Mouse (Mus musculus) liver, adult 2 months (tissue): ENCODE measurements around the gene Ahcy. TPM values are rescaled to one million over a fixed set of nuclear protein-coding genes. Genes with fewer than 3 reads are reported as not detected.

Experiments
- DNase-seq: peaks from one replicate; pipeline ENCODE4 v3.0.0-alpha.2; 2011; ENCODE audit warnings: low read depth, low spot score; ENCODE audit errors: extremely low read depth
- H3K27ac ChIP-seq: fragments of 200-500 bp; replicated peaks from 2 replicates; pipeline ENCODE4 v1.5.1; 2012; ENCODE audit warnings: low read depth, mild to moderate bottlenecking, control low read depth, inconsistent platforms, low read length; ENCODE audit not compliant: insufficient read depth
- H3K27me3 ChIP-seq: fragments of 200-500 bp; 2 replicates; pipeline ENCODE4 v1.6.1; 2012; ENCODE audit warnings: mild to moderate bottlenecking, moderate library complexity, low read length, inconsistent platforms; ENCODE audit not compliant: control insufficient read depth, insufficient read depth
- H3K36me3 ChIP-seq: fragments of 200-500 bp; 2 replicates; pipeline ENCODE4 v1.6.1; 2012; ENCODE audit warnings: low read length, inconsistent platforms; ENCODE audit not compliant: control insufficient read depth, insufficient read depth
- H3K4me1 ChIP-seq: fragments of 200-500 bp; 2 replicates; pipeline ENCODE4 v1.6.1; 2011; ENCODE audit warnings: low read length; ENCODE audit not compliant: control insufficient read depth, insufficient read depth
- H3K4me3 ChIP-seq: fragments of 200-500 bp; 2 replicates; pipeline ENCODE4 v1.5.1; 2011; ENCODE audit warnings: low read depth, mild to moderate bottlenecking, control low read depth, low read length, moderate library complexity; ENCODE audit not compliant: insufficient read depth
- H3K79me2 ChIP-seq: fragments of 200-500 bp; 2 replicates; pipeline ENCODE4 v1.6.1; 2012; ENCODE audit warnings: inconsistent platforms, mild to moderate bottlenecking, low read length, moderate library complexity; ENCODE audit not compliant: control insufficient read depth, insufficient read depth
- H3K9ac ChIP-seq: fragments of 200-500 bp; 2 replicates; pipeline ENCODE4 v1.6.1; 2012; ENCODE audit warnings: low read depth, mild to moderate bottlenecking, control low read depth, inconsistent platforms, low read length
- CTCF ChIP-seq: fragments of 200-500 bp; IDR thresholded peaks from 2 replicates; pipeline ENCODE4 v1.5.1; 2011; ENCODE audit warnings: low read depth, low read length, control low read depth
- POLR2A ChIP-seq: fragments of 200-500 bp; IDR thresholded peaks from 2 replicates; pipeline ENCODE4 v1.6.1; 2011; ENCODE audit warnings: low read length, control low read depth; ENCODE audit not compliant: insufficient read depth; ENCODE audit errors: extremely low read depth
- WGBS: fragments of 180-500 bp; shearing (Covaris S2); methylation state at CpG from one replicate; pipeline ENCODE4 v1.1.7; 2018; 5-methylcytosine and 5-hydroxymethylcytosine counted together
- polyA plus RNA-seq: library from polyadenylated mRNA; depleted of rRNA; stranded (reverse); fragments of >200 nt; gene quantifications from 2 replicates; pipeline ENCODE4 v1.2.3, GENCODE M21; 2012
- total RNA-seq: library from RNA; depleted of rRNA; stranded (reverse); fragments of >200 nt; gene quantifications from 2 replicates; pipeline ENCODE4 v1.2.3, GENCODE M21; 2014

The Ahcy gene
- total and polyA plus RNA-seq, 2 experiments = 1,364 to 1,859 TPM

- Histone ChIP-seq H3K79me2 (no peaks in the 10 kb centered on the region; the same call in 1 of the 2 replicates), H3K27ac (peak overlapping the region; percentile 97), H3K36me3 (no peaks in the 10 kb centered on the region), H3K4me3 (no peak overlapping the region), H3K27me3 (no peaks in the 10 kb centered on the region), H3K9ac (peak overlapping the region; percentile 71), H3K4me1 (peaks cover 24% of the 10 kb centered on the region)
- 19% methylated on average over 4 of the region's 4 CpGs for WGBS
- peak; percentile 99 for DNase-seq
- no peak for TF ChIP-seq CTCF
- TF ChIP-seq POLR2A = no peak
These were observed 5.9 kb upstream of the Ahcy start for GRCm38 (mm10) chr2:155080179-155080530.

- Histone ChIP-seq H3K36me3 (no peaks in the 10 kb centered on the region), H3K27me3 (no peaks in the 10 kb centered on the region), H3K4me3 (no peak overlapping the region), H3K9ac (peak overlapping the region; percentile 37; the same call in 1 of the 2 replicates), H3K27ac (peak overlapping the region; percentile 75), H3K79me2 (no peaks in the 10 kb centered on the region; the same call in 1 of the 2 replicates), H3K4me1 (peaks cover 29% of the 10 kb centered on the region)
- WGBS = 37% methylated on average over 7 of the region's 7 CpGs
- no peak for TF ChIP-seq CTCF
- TF ChIP-seq POLR2A = no peak
- DNase-seq = no peak
These were observed 5.3 kb upstream of the Ahcy start for GRCm38 (mm10) chr2:155079500-155080178.

GRCm38 (mm10) chr2:155075649-155076048, 1.4 kb upstream of the Ahcy start:
- no peak overlapping the region for H3K4me3 ChIP-seq
- H3K27ac ChIP-seq = peak overlapping the region; percentile 96
- DNase-seq = no peak
- no peaks in the 10 kb centered on the region for H3K27me3 ChIP-seq
- H3K9ac ChIP-seq = peak overlapping the region; percentile 39
- peaks cover 17% of the 10 kb centered on the region for H3K36me3 ChIP-seq
- TF ChIP-seq POLR2A (no peak), CTCF (no peak)
- peaks cover 25% of the 10 kb centered on the region for H3K79me2 ChIP-seq
- peaks cover 18% of the 10 kb centered on the region for H3K4me1 ChIP-seq
- WGBS = 69% methylated on average over 6 of the region's 6 CpGs

- peaks cover 15% of the 10 kb centered on the region for H3K4me1 ChIP-seq
- TF ChIP-seq CTCF = no peak
- TF ChIP-seq POLR2A = no peak
- H3K4me3 ChIP-seq = peak overlapping the region; percentile 15
- peak overlapping the region; percentile 66 for H3K9ac ChIP-seq
- 22% methylated on average over 12 of the region's 12 CpGs for WGBS
- H3K79me2 ChIP-seq = peaks cover 31% of the 10 kb centered on the region
- no peak for DNase-seq
- H3K27me3 ChIP-seq = no peaks in the 10 kb centered on the region
- peaks cover 19% of the 10 kb centered on the region for H3K36me3 ChIP-seq
- H3K27ac ChIP-seq = peak overlapping the region; percentile 96
These were observed 551 bp upstream of the Ahcy start for GRCm38 (mm10) chr2:155074766-155075330.

GRCm38 (mm10) chr2:155073347-155073746, 950 bp downstream of the Ahcy start:
- H3K9ac ChIP-seq = peak overlapping the region; percentile 90
- H3K79me2 ChIP-seq = peaks cover 33% of the 10 kb centered on the region
- peaks cover 32% of the 10 kb centered on the region for H3K36me3 ChIP-seq
- peak overlapping the region; percentile 96 for H3K4me3 ChIP-seq
- peaks cover 17% of the 10 kb centered on the region for H3K4me1 ChIP-seq
- WGBS = 6% methylated on average over 3 of the region's 3 CpGs
- TF ChIP-seq CTCF (no peak), POLR2A (0 out of 2 replicates have a peak, but pooled peaks have one; percentile 30)
- peak overlapping the region; percentile 98 for H3K27ac ChIP-seq
- DNase-seq = peak; percentile 99
- no peaks in the 10 kb centered on the region for H3K27me3 ChIP-seq
